Mouse (Mus musculus) E14TG2a.4 (cell line): ENCODE measurements around the gene Camkmt.

ENCODE experiments used
- H3K27me3 ChIP-seq: 2 replicates; pipeline ENCODE4 v1.6.1; 2014; ENCODE audit warnings: low read length, control low read depth; ENCODE audit not compliant: insufficient read depth
- H3K36me3 ChIP-seq: 2 replicates; pipeline ENCODE4 v1.6.1; 2014; ENCODE audit warnings: low read length, control low read depth; ENCODE audit not compliant: insufficient read depth
- H3K4me1 ChIP-seq: replicated peaks from 2 replicates; pipeline ENCODE4 v1.6.1; 2014; ENCODE audit warnings: low read depth, low read length, control low read depth
- H3K4me3 ChIP-seq: replicated peaks from 2 replicates; pipeline ENCODE4 v1.5.1; 2014; ENCODE audit warnings: mild to moderate bottlenecking, low read length
- H3K9me3 ChIP-seq: 2 replicates; pipeline ENCODE4 v1.6.1; 2014; ENCODE audit warnings: low read length, control low read depth
- CTCF ChIP-seq: conservative IDR thresholded peaks from 2 replicates; pipeline ENCODE4 v1.5.1; 2014; ENCODE audit warnings: low read length
- NANOG ChIP-seq: IDR thresholded peaks from 2 replicates; pipeline ENCODE4 v1.6.1; 2014; ENCODE audit warnings: borderline replicate concordance, low read length, mixed read lengths
- POU5F1 ChIP-seq: IDR thresholded peaks from 2 replicates; pipeline ENCODE4 v1.6.1; 2014; ENCODE audit warnings: low read length, borderline replicate concordance

Camkmt gene

DNA sequence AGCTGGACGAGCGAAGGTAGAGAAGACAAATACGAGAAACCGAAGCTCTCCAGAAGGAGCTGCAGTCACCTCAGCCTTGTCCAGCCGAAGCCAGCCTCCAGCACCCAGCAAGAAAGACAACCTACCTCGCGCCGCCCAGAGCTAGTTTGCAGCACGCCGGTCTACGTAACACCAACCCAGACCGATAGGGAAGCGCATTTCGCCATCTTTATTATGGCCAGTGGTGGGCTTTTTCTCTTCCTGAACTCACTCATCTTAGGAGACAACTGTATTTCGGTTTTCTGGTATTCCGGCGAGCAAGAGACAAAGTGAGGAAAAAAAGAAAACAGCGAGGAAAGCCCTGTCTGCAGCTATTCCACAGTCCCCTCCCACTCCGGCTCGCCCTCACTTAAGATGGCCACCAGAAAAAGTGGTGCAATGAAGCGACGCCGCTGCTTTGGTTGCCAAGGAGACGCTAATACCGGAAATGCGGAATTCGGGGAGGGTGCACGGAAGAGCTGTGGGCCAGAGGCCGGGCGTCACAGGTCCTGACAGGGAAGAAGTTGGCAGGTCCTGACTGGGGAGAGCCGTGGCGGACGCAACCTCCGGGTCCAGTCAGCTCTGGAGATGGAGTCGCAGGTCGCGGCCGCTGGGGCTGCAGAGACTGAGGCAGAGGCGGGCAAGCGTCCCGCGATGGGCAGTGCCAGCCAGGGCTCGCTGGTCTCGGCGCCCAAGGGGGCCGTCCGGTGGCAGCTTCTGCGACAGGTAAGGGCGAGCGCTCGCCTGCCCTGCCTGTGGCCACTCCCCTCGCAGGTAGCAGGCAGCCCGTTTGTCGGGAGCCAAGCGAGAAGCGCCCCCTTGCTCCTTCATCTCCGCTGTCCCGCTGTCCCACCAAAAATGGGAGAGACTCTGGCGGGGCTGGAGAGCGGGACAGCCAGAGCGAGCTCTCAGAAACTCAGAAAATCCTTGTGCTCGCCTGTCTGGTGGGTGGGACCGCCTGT is at the start of gene Camkmt, which contains the start of gene Prepl:
TSS of gene Camkmt (plus strand) at position 433 of the 980 bp plus-strand sequence.
TSS of gene Prepl (minus strand) at position 122 of the 980 bp plus-strand sequence.
- peak; percentile 55; the same call in 1 of the 2 replicates for TF ChIP-seq POU5F1
- TF ChIP-seq NANOG, result no peak
- TF ChIP-seq CTCF, result no peak
- Histone ChIP-seq H3K9me3 (no peaks in the 10 kb centered on the region), H3K4me1 (peaks cover 25% of the 10 kb centered on the region), H3K36me3 (no peaks in the 10 kb centered on the region), H3K4me3 (peak within 1 kb of the TSS; percentile 99), H3K27me3 (no peaks in the 10 kb centered on the region)

- H3K27me3 ChIP-seq, result no peaks in the 10 kb centered on the region
- TF ChIP-seq POU5F1 (no peak), CTCF (no peak), NANOG (no peak)
- no peak overlapping the region for H3K4me3 ChIP-seq
- no peaks in the 10 kb centered on the region for H3K9me3 ChIP-seq
- H3K4me1 ChIP-seq, result no peaks in the 10 kb centered on the region
- no peaks in the 10 kb centered on the region for H3K36me3 ChIP-seq
Measured at GRCm38 (mm10) chr17:85040913-85041312, 49.4 kb upstream of the Camkmt start.

DNA sequence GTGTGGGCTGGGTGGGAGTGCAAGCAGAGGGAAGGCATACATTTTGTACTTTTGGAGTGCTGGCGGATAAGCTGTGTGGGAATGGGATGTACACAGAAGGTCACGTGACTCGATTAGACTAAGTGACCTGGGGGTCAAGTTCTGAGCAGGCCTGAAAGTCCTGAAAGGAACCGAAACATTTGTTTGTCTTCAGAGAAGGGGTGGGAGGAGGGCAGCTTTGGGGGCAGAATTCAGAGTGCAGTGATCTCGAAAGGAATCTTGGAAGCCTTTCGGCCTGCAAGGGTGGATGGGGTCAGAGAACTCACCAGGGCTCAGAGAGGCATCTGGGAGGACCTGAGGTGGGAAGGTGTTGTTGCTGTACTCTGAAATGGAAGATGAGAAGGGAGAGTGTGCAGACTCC is 47.9 kb upstream of the Camkmt start:
- Histone ChIP-seq H3K27me3 (no peaks in the 10 kb centered on the region), H3K36me3 (no peaks in the 10 kb centered on the region), H3K4me3 (no peak overlapping the region), H3K4me1 (no peaks in the 10 kb centered on the region), H3K9me3 (no peaks in the 10 kb centered on the region)
- no peak for TF ChIP-seq CTCF
- TF ChIP-seq POU5F1, result no peak
- TF ChIP-seq NANOG, result no peak

DNA sequence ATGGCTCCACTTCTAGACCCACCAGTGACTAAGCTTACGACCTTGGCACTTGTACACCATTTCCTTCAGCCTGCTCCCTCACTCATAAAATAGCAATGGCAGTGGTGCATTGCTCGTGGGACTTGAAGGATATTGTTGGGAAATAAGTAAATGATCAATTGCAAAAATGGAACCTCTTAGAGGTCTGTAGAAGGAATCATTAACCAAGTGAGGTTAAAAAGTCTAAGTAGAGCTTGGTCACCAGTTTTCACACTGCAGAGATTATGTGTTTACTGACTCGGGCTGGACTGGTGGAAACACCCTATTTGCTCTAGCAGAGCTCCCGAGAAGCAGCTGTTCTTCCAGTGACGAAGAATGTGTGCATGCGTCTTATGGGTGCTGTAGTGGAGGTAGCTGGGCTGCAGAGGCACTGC is 46.9 kb upstream of the Camkmt start:
- H3K4me1 ChIP-seq, result no peaks in the 10 kb centered on the region
- no peaks in the 10 kb centered on the region for H3K27me3 ChIP-seq
- no peaks in the 10 kb centered on the region for H3K36me3 ChIP-seq
- no peaks in the 10 kb centered on the region for H3K9me3 ChIP-seq
- no peak overlapping the region for H3K4me3 ChIP-seq
- no peak for TF ChIP-seq NANOG
- TF ChIP-seq CTCF, result no peak
- no peak for TF ChIP-seq POU5F1

DNA sequence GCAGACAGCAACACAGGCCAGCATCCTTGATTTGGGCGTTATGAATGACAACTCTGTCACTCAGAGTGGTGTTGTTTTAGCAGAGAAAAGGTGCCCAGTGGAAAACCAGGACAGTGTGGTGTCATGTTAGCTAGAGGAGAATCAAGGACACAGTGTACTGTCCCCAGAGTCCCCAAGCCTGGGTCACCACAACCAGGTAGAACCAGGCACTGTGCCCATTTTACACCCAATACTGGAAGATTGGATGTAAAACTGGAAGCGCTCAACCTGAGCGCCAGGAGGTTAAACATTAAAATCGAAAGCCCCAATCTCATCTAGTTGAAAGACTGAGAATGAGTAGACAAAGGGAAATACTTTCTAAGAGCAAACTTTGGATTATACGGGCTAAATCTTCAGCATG is 45.9 kb upstream of the Camkmt start:
- H3K9me3 ChIP-seq, result no peaks in the 10 kb centered on the region
- H3K4me1 ChIP-seq, result no peaks in the 10 kb centered on the region
- no peak for TF ChIP-seq CTCF
- TF ChIP-seq POU5F1, result no peak
- TF ChIP-seq NANOG, result no peak

DNA sequence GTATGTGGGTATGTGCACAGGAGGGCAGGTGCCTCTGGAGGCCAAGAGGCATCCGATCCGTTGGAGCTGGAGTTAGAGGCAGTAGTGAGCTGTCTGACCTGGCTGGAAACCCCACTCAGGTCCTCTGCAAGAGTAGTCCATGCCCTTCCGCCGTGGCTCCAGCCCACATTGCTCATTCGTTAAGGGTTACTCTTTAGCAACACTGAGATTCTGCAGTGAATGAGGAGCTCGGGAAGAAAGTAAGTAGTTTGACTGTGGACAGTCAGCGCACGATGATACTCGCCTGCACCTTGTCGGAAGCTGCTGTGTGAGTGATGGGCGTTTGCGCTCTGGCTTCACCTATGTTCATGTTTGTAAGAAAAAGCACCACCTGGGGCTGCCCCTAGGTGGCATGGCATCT is 45.2 kb upstream of the Camkmt start:
- Histone ChIP-seq H3K4me3 (no peak overlapping the region), H3K36me3 (no peaks in the 10 kb centered on the region), H3K9me3 (no peaks in the 10 kb centered on the region), H3K27me3 (no peaks in the 10 kb centered on the region), H3K4me1 (no peaks in the 10 kb centered on the region)
- TF ChIP-seq POU5F1 (no peak), CTCF (no peak), NANOG (no peak)

More for the DNA sequence above, 45.9 kb upstream of the Camkmt start:
- Histone ChIP-seq H3K27me3 (no peaks in the 10 kb centered on the region), H3K36me3 (no peaks in the 10 kb centered on the region), H3K4me3 (no peak overlapping the region)

DNA sequence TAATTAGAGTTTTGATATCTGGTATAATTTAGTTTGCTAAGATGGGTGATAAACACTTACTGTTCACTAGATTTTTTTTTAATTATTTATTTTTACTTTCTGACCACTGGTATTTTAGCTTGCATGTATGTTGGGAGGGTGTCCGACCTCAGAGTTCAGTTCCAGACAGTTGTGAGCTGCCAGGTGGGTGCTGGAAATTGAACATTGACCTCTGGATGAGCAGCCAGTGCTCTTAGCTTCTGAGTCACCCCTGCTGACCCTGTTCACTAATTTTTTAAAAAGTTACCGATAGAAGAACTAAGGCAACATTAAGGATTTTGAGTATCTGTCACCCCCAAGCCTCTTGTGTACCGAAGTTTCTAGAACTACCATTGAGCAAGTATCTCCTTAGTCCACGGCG is 42.0 kb upstream of the Camkmt start:
- TF ChIP-seq POU5F1 (no peak), CTCF (no peak), NANOG (no peak)
- Histone ChIP-seq H3K4me3 (no peak overlapping the region), H3K9me3 (no peaks in the 10 kb centered on the region), H3K36me3 (no peaks in the 10 kb centered on the region), H3K27me3 (no peaks in the 10 kb centered on the region), H3K4me1 (no peaks in the 10 kb centered on the region)

DNA sequence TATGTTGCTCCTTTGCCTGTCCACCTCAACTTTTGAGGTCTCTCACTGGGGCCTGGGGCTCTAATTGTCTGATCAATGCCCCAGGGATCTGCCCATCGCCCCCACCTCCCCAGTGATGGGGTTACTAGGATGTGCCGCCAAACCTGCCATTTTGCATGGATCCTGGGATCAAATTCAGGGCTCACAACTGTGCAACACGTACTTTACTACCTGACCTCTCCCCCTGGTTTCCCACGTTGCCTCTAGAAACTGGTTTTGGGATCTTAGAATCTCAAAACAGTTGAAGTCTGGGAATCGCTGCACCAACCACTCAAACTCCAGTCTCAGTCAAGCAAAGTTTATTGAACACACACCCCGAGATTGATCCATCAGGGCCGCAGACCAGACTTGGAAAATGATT is 32.1 kb upstream of the Camkmt start:
- Histone ChIP-seq H3K4me1 (peaks cover 6% of the 10 kb centered on the region), H3K27me3 (no peaks in the 10 kb centered on the region), H3K36me3 (peaks cover 5% of the 10 kb centered on the region), H3K9me3 (no peaks in the 10 kb centered on the region), H3K4me3 (no peak overlapping the region)
- no peak for TF ChIP-seq CTCF
- no peak for TF ChIP-seq POU5F1
- no peak for TF ChIP-seq NANOG

- Histone ChIP-seq H3K9me3 (no peaks in the 10 kb centered on the region), H3K4me3 (no peak overlapping the region), H3K4me1 (peaks cover 6% of the 10 kb centered on the region), H3K27me3 (no peaks in the 10 kb centered on the region), H3K36me3 (peaks cover 13% of the 10 kb centered on the region)
- TF ChIP-seq NANOG (no peak), POU5F1 (no peak), CTCF (no peak)
Measured at GRCm38 (mm10) chr17:85059136-85059535, 31.2 kb upstream of the Camkmt start.
